Mouse (Mus musculus): ENCODE measurements around the gene Chmp4b.
A peak's percentile ranks its signal among the peaks of the same experiment; 100 is the strongest.

Chmp4b gene

GRCm38 (mm10) chr2:154642005-154642459, 9.5 kb upstream of the Chmp4b start:
- DNase-seq (ENCODE audit: low read depth), result no peak

- no peak for DNase-seq (ENCODE audit: low read depth)
Observed at GRCm38 (mm10) chr2:154642712-154643385, 8.7 kb upstream of the Chmp4b start.

GRCm38 (mm10) chr2:154646634-154647033, 4.9 kb upstream of the Chmp4b start:
- peak; percentile 54 for DNase-seq (ENCODE audit: low read depth)

GRCm38 (mm10) chr2:154648086-154648485, 3.4 kb upstream of the Chmp4b start:
- DNase-seq (ENCODE audit: low read depth), result peak; percentile 49

GRCm38 (mm10) chr2:154650404-154650803, 1.1 kb upstream of the Chmp4b start:
- no peak for DNase-seq (ENCODE audit: low read depth)

- no peak for DNase-seq (ENCODE audit: low read depth)
Observed at GRCm38 (mm10) chr2:154654976-154655375, 3.5 kb downstream of the Chmp4b start.

GRCm38 (mm10) chr2:154655878-154656414, 4.4 kb downstream of the Chmp4b start:
- no peak for DNase-seq (ENCODE audit: low read depth)

GRCm38 (mm10) chr2:154656710-154657485, 5.4 kb downstream of the Chmp4b start:
- DNase-seq (ENCODE audit: low read depth), result peak; percentile 98

GRCm38 (mm10) chr2:154657486-154658237, 6.2 kb downstream of the Chmp4b start:
- peak; percentile 93 for DNase-seq (ENCODE audit: low read depth)

GRCm38 (mm10) chr2:154659070-154659469, 7.6 kb downstream of the Chmp4b start:
- DNase-seq (ENCODE audit: low read depth), result no peak

- peak; percentile 77 for DNase-seq (ENCODE audit: low read depth)
Observed at GRCm38 (mm10) chr2:154659531-154660074, 8.1 kb downstream of the Chmp4b start.

GRCm38 (mm10) chr2:154668680-154669079, 17.2 kb downstream of the Chmp4b start:
- peak; percentile 53 for DNase-seq (ENCODE audit: low read depth)

- no peak for DNase-seq (ENCODE audit: low read depth)
Observed at GRCm38 (mm10) chr2:154670106-154670505, 18.6 kb downstream of the Chmp4b start.

GRCm38 (mm10) chr2:154670741-154671140, 19.2 kb downstream of the Chmp4b start:
- DNase-seq (ENCODE audit: low read depth), result no peak

GRCm38 (mm10) chr2:154674008-154674407, 22.5 kb downstream of the Chmp4b start:
- no peak for DNase-seq (ENCODE audit: low read depth)

- DNase-seq (ENCODE audit: low read depth), result peak; percentile 39
Observed at GRCm38 (mm10) chr2:154676653-154677609, 25.4 kb downstream of the Chmp4b start.

- DNase-seq (ENCODE audit: low read depth), result no peak
Observed at GRCm38 (mm10) chr2:154677651-154678139, 26.2 kb downstream of the Chmp4b start.

GRCm38 (mm10) chr2:154678995-154679394, 27.5 kb downstream of the Chmp4b start:
- peak; percentile 57 for DNase-seq (ENCODE audit: low read depth)

- no peak for DNase-seq (ENCODE audit: low read depth)
Observed at GRCm38 (mm10) chr2:154680337-154680736, 28.8 kb downstream of the Chmp4b start.

- DNase-seq (ENCODE audit: low read depth), result no peak
Observed at GRCm38 (mm10) chr2:154680941-154681340, 29.4 kb downstream of the Chmp4b start.

- no peak for DNase-seq (ENCODE audit: low read depth)
Observed at GRCm38 (mm10) chr2:154682712-154683111, 31.2 kb downstream of the Chmp4b start.
